8 mouse cellular contexts compared by ENCODE assay signal in the genomic region with DNA sequence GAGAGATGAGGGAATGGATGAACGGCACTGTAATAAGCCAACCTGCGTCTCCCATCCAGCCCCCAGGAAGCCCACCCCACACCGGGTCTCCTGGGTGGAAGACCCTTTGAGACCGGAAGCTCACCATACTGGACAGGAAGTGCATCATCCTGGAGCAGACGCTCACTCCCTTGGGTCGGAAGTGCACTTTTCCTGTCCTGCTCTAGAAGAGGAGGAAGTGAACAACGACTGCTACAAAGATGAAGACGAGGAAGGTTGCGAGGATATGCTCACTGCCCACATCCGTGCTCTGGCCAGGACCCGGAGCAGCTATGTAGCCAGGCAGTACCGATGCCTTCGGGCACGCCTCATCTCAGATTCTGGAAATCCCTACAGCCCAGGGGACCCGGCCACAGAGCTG. TPM values are rescaled to one million over a fixed set of nuclear protein-coding genes. Genes with fewer than 3 reads are reported as not detected.
DNase-seq lines count a peak whose midpoint lies in the region; ATAC-seq and TF ChIP-seq lines count a peak whose summit lies in the region.

No protein-coding gene starts in this region.

- TF ChIP-seq CTCF in heart, postnatal 0 days (IDR thresholded peaks at IDR 0.05; ENCODE audit: low read depth): no peak

- no peak for DNase-seq in kidney, adult 8-10 months
- DNase-seq in ES-CJ7 (ENCODE audit: low read depth, low spot score): peak; percentile 68
- no peak for DNase-seq in heart, postnatal 0 days (ENCODE audit: low spot score)
- peak; percentile 42 to 52 for DNase-seq in lung, postnatal 4 days
- DNase-seq in layer of hippocampus, postnatal 36 days: no peak
- DNase-seq in layer of hippocampus, adult 9-10 months (ENCODE audit: low spot score): no peak
- DNase-seq in natural killer cell, adult 2 months (ENCODE audit: low spot score in 2 of 2): no peak

- H3K9me3 ChIP-seq in kidney, embryonic 15.5 days (replicated peaks): no peaks in the 10 kb centered on the region
- no peaks in the 10 kb centered on the region for H3K9me3 ChIP-seq in heart, postnatal 0 days (replicated peaks; ENCODE audit: control insufficient read depth, low read length)

- TF ChIP-seq EP300 in heart, postnatal 0 days (IDR thresholded peaks at IDR 0.05; ENCODE audit: low read depth): 0 out of 2 replicates have a peak, but pooled peaks have one; percentile 46

- no peaks in the 10 kb centered on the region for H3K36me3 ChIP-seq in kidney, embryonic 15.5 days
- no peaks in the 10 kb centered on the region for H3K36me3 ChIP-seq in heart, postnatal 0 days (replicated peaks; ENCODE audit: control insufficient read depth, insufficient read depth, low read length)

- no peak overlapping the region for H3K9ac ChIP-seq in kidney, embryonic 15.5 days
- H3K9ac ChIP-seq in heart, postnatal 0 days (replicated peaks; ENCODE audit: low read depth, low read length): no peak overlapping the region

- no peak for ATAC-seq in kidney, embryonic 15.5 days (replicated peaks; ENCODE audit: low FRiP score)
- no peak for ATAC-seq in heart, postnatal 0 days (ENCODE audit: insufficient read depth, low read depth)

- peaks cover 17% of the 10 kb centered on the region for H3K4me1 ChIP-seq in kidney, embryonic 15.5 days
- H3K4me1 ChIP-seq in heart, postnatal 0 days (ENCODE audit: control insufficient read depth, insufficient read depth): peaks cover 3% of the 10 kb centered on the region; the same call in 1 of the 2 replicates

- H3K27ac ChIP-seq in kidney, embryonic 15.5 days: peak overlapping the region; percentile 73
- peak overlapping the region; percentile 76 for H3K27ac ChIP-seq in heart, postnatal 0 days (ENCODE audit: low read depth)

- no peaks in the 10 kb centered on the region for H3K27me3 ChIP-seq in kidney, embryonic 15.5 days
- no peaks in the 10 kb centered on the region for H3K27me3 ChIP-seq in heart, postnatal 0 days (ENCODE audit: control insufficient read depth, insufficient read depth, low read length)

- WGBS in kidney, embryonic 15.5 days: 73% methylated on average over 15 of the region's 15 CpGs
- 59% methylated on average over 15 of the region's 15 CpGs for WGBS in heart, postnatal 0 days

- peak overlapping the region; percentile 29; the same call in 1 of the 2 replicates for H3K4me3 ChIP-seq in kidney, embryonic 15.5 days (replicated peaks)
- H3K4me3 ChIP-seq in heart, postnatal 0 days (ENCODE audit: low read depth, low read length): peak overlapping the region; percentile 26

- peak overlapping the region; percentile 57 for H3K4me2 ChIP-seq in kidney, embryonic 15.5 days
- peak overlapping the region; percentile 58 for H3K4me2 ChIP-seq in heart, postnatal 0 days (ENCODE audit: low read depth, low read length)

RNA-seq across cellular contexts. Expression of a gene that starts 7.1 kb away (rescaled TPM):
- polyA plus RNA-seq in kidney, embryonic 15.5 days (2015; fragmentation: Nextera tagmentation; extraction: Ambion mirVana): 6.2 and 7.4 TPM in 2 replicates
- total RNA-seq in heart, postnatal 0 days (2014; rRNA removed; ENCODE audit: low replicate concordance): 2.1 and 2.7 TPM in 2 replicates
- polyA plus RNA-seq in heart, postnatal 0 days (2015; fragmentation: Nextera tagmentation; extraction: Ambion mirVana): 2.3 and 2.4 TPM in 2 replicates
- 1 to 10 TPM; 2.5 TPM for total RNA-seq in layer of hippocampus, postnatal 36 days (2021)

RNA-seq across cellular contexts. Expression of a gene that starts 12.5 kb away (rescaled TPM):
- 264 and 265 TPM in 2 replicates for polyA plus RNA-seq in kidney, embryonic 15.5 days (2015; fragmentation: Nextera tagmentation; extraction: Ambion mirVana)
- 259 and 275 TPM in 2 replicates for total RNA-seq in heart, postnatal 0 days (2014; rRNA removed; ENCODE audit: low replicate concordance)
- 149 and 171 TPM in 2 replicates for polyA plus RNA-seq in heart, postnatal 0 days (2015; fragmentation: Nextera tagmentation; extraction: Ambion mirVana)
- 100 to 1,000 TPM; 417 to 431 TPM for total RNA-seq in layer of hippocampus, postnatal 36 days (2021)

RNA-seq across cellular contexts. Expression of a gene that starts 28.5 kb away (rescaled TPM):
- polyA plus RNA-seq in kidney, embryonic 15.5 days (2015; fragmentation: Nextera tagmentation; extraction: Ambion mirVana): 41.6 and 45.2 TPM in 2 replicates
- 3.5 and 16.1 TPM in 2 replicates for total RNA-seq in heart, postnatal 0 days (2014; rRNA removed; ENCODE audit: low replicate concordance)
- polyA plus RNA-seq in heart, postnatal 0 days (2015; fragmentation: Nextera tagmentation; extraction: Ambion mirVana): 25.7 and 26.7 TPM in 2 replicates
- 10 to 100 TPM; 25.3 to 29.2 TPM for total RNA-seq in layer of hippocampus, postnatal 36 days (2021)

RNA-seq across cellular contexts. Expression of a gene that starts 29.2 kb away (rescaled TPM):
- 154 and 164 TPM in 2 replicates for polyA plus RNA-seq in kidney, embryonic 15.5 days (2015; fragmentation: Nextera tagmentation; extraction: Ambion mirVana)
- total RNA-seq in heart, postnatal 0 days (2014; rRNA removed; ENCODE audit: low replicate concordance): 483 and 823 TPM in 2 replicates
- polyA plus RNA-seq in heart, postnatal 0 days (2015; fragmentation: Nextera tagmentation; extraction: Ambion mirVana): 806 and 928 TPM in 2 replicates
- total RNA-seq in layer of hippocampus, postnatal 36 days (2021): 10 to 100 TPM; 60.8 to 61.8 TPM

RNA-seq across cellular contexts. Expression of a gene that starts 29.3 kb away (rescaled TPM):
- polyA plus RNA-seq in kidney, embryonic 15.5 days (2015; fragmentation: Nextera tagmentation; extraction: Ambion mirVana): 57.2 and 67.6 TPM in 2 replicates
- total RNA-seq in heart, postnatal 0 days (2014; rRNA removed; ENCODE audit: low replicate concordance): 44.7 and 53.0 TPM in 2 replicates
- polyA plus RNA-seq in heart, postnatal 0 days (2015; fragmentation: Nextera tagmentation; extraction: Ambion mirVana): 60.6 and 61.0 TPM in 2 replicates
- total RNA-seq in layer of hippocampus, postnatal 36 days (2021): 100 to 1,000 TPM; 156 to 162 TPM

Comparison
In these comparisons a context has a peak if more than half of its experiments do, and no peak if none do; other contexts are left out.
1. DNase-seq: peak in ES-CJ7 (single experiment) and lung, postnatal 4 days (2 of 2); none in kidney, adult 8-10 months (0 of 2), heart, postnatal 0 days (single experiment), layer of hippocampus, postnatal 36 days (0 of 2), layer of hippocampus, adult 9-10 months (single experiment) and natural killer cell, adult 2 months (0 of 2).